Mouse (Mus musculus) urinary bladder, postnatal 25 days (tissue): Measurements from ENCODE around the gene Tnfsf13.
A peak's percentile ranks its signal among the peaks of the same experiment; 100 is the strongest.
"Not testable (repeated sequence)": the region's sequence is repeated elsewhere in the genome, so short reads cannot be mapped to it uniquely, and the experiment has no call there.

ENCODE experiments used
- DNase-seq: peaks from one replicate; pipeline ENCODE4 v3.0.0; 2022; ENCODE audit warnings: low spot score

The Tnfsf13 gene

DNA sequence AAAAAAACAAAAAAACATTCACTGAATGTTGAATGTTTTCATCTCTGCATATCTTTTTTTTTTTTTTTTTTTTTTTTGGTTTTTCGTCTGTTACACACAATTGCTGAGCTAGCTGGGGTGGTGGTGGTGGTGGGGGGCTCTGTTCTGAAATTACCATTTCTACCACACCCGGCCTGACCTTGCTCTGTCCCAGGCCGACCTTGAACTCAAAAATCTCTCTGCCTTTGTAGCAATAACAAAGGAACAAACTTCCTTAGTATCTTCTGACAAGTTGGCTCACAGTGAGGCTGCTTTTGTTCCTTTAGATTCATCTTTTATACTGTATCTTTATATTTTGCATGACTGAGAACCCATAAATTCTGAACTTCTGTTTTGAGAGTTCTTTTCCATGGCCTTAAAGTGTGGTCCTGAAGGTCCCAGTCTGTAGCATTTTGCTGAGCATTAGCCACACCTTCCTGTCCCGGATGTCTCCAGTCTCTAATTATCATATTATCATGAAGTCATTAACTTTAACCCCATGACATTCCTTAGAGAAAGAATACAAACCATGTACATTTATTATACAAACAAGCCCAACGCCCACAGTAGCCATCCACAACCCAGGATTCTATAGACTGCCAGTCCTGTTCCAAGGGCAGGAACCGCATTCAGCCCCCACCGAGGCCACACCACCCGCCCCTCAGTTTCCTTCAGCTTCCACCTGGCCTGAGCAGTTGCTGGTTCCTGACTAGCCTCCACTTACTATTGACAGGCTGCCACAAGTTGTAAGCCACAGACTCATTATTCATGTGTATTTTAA is 18.4 kb upstream of the Tnfsf13 start:
- no peak for DNase-seq

DNA sequence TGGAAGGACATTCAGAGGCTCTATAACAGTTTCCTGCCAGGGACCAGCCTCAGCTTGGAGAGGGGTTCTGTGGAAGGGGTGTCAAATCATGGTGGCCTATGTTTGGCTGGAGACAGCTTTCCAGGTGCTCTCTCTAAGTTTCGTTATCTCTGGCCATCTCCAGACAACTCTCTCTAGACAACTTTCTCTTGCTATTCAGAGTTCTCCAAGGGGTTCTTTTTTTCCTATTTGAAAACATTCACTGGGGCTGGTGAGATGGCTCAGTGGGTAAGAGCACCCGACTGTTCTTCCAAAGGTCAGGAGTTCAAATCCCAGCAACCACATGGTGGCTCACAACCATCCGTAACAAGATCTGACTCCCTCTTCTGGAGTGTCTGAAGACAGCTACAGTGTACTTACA is 17.8 kb upstream of the Tnfsf13 start:
- DNase-seq, result not testable (repeated sequence)

DNA sequence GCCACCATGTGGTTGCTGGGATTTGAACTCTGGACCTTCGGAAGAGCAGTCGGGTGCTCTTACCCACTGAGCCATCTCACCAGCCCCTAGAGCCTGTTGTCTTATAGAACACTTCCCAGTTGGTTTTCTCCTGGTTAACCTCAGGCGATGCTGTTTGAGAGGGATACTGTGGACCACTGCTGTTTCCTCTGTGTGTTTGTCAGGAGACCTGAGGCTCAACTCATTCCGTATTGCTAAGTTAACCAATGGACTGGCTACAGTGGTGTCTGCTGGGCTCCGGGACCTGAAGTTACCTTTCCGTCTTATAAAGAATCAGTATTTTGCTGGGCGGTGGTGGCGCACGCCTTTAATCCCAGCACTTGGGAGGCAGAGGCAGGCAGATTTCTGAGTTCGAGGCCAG is 17.3 kb upstream of the Tnfsf13 start:
- not testable (repeated sequence) for DNase-seq

DNA sequence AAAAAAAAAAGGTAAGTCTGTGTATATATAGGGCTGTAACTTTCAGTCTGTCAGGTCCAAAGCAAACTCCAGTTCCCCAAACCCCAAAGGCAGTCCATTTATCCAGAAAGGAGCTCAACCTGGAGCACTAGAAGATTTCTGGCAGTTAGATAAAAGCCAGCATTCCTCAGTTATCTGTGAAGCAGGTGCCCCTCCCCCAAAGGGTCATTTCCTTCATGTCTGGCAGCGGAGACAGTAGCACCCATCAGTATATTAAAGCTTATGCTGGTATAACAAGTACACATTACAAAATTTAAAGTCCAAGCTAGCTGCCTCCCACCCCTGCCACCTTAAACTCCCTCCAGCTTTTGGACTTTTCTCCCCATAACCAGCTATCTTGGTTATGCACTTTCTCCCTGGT is 14.0 kb upstream of the Tnfsf13 start:
- DNase-seq, result no peak

DNA sequence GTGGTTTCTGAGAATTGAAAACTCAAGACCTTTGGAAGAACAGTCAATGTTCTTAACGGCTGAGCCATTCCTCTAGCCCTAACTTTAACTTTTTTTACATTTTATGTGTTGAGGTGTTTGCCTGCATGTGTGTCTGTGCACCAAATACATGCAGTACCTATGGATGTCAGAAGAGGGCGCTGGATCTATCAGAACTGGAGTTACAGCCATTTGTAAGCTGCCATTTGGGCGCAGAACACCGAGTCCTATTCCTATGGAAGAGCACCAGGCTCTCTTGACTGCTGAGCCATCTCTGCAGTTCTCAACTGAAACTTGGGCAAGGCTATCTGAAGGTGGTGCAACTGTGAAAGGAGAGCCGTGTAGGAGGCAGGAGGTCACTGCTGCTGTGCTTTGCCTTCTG is 13.0 kb upstream of the Tnfsf13 start:
- DNase-seq, result no peak

DNA sequence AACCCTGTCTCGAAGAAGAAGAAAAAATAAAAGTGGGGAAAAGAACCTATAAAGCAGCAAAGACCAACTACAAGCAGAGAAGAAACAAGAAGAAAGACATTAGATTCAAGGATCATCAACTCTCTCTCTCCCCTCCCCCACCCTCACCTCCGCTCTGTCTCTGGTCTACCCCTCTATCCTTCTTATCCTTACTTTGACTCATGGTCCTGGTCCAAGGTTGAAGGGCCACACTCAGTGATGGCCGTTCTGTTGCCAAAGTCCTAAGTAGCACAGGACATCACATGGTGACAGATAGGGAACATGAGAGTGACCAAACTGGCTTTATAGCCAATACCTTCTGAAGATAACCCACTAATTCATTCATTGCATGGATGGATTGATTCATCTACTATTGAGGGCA is 11.8 kb upstream of the Tnfsf13 start:
- no peak for DNase-seq

DNA sequence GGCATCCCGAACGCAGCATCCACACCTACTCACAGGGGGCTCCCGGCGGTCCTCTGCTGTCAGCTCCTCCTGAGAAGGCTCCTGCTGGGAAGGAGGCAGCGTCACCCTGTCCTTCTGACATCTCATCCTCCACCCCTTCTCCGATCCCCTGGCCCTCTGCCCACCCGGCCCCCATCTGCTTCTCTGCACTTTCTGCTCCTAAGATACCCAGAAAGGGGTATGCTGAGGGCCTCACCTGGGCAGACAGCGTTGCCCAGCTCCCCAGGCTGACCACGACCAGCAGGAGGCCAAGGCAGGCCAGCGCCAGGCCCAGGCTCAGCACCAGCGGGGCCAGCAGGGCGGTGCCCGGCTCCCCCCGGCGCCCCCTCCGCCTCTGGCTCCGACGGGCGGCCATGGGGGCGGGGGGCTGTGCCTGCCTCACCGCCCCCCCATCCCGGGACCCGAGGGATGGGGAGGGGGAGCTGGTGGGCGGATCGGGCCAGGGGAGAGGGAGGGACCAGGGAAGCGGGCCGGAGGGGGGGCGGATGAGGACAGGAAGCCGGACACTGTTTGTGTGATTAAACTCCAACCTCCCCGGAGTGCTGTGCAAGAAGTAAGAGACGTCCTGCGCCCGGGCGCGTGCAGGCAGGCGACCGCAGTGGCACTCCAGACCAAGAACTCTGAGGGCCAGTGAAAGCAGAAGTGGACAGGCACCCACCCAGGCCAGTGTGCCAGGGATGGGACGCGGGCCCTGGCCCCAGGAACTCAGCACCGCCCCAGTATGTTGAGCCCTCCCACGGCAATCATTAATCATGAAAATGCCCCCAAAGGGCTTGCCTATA is 10.0 kb upstream of the Tnfsf13 start, which contains the start of the genes Tnfsf12 and Tnfsfm13:
TSS of gene Tnfsf12 (minus strand) at position 489 of the 821 bp plus-strand sequence.
TSS of gene Tnfsfm13 (minus strand) at position 738 of the 821 bp plus-strand sequence.
- peak; percentile 58 for DNase-seq

DNA sequence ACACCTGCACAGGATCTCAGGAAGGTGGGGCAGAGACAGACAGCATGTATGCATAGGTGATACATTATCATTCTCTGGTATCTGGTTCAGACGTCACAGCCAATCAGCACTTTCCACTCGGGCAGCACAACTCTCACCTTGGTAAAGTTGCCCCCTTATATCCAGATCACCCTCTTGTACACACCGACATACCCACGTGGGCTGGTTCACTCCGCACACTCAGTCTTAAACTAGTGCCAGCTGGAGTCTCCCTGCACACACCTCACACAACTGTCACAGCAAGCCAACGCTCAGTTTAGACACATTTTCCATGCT is 9.4 kb upstream of the Tnfsf13 start:
- no peak for DNase-seq

DNA sequence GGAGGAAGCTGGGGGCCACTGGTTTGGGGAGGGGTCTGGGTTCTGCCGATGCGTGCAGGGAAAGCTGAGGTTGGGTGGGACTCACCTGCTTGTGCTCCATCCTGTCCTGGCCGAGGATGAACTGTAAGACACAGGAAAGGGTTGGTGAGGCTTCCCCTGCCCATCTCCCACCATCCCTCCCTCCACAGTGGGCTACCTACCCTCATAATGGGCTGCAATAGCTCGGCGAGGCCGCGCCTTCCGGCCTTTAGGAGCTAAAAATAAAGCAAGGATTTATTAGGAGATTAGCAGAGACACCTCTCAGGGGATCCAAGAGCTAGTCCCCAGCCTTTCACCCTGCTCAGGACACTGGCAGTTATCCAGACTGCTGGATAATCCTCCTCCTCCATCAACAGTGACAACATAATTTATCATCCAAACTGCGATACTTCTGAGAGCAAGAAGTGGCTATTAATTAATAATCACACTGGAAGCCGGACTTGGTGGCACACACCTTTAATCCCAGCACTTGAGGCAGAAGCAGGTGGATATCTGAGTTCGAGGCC is 7.9 kb upstream of the Tnfsf13 start:
- no peak for DNase-seq

DNA sequence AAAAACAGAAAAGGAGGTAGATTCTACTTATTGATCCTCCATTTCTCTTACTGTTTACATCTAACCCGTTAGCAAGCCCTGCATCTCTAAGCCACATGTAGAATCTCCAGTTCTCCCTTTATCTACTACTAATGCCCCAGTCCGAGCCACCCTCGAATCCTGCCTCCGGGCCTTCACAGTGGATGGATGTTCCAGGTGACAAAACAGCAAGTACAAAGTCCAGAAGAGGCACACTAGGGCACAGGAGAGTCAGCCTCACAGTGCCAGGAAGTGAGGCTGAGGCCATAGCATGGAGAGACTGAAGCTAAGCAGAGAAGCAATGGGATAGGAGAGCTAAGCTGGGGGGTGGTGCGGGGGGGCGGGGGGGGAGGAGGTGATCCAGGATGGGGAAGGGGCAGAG is 7.3 kb upstream of the Tnfsf13 start:
- DNase-seq, result no peak

DNA sequence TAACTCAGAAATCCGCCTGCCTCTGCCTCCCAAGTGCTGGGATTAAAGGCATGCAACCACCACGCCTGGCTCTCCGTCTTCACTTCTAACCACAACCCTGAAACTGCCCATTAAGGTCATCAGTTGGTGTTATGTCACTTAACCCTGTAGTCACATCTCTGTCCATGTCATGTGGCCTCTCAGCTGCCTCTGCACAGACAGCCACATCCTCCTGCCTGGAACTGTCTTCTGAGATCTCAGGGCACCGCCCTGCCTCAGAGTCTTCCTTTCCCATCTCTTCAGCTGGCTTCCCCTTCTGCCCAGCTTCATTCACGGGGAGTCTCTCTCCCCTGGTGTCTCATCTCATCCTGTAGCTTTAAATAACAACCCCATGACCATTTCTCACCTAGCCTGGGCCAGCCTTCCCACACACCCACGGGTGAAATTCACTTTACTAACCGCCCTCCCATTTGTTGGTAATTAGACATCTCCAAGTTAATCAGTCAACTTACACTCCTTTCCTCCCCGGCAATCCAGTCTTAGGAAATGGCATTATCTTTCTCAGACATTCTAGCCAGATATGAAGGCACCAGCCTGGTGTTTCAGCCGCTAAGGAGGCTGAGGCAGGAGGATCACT is 6.7 kb upstream of the Tnfsf13 start:
- DNase-seq, result no peak

DNA sequence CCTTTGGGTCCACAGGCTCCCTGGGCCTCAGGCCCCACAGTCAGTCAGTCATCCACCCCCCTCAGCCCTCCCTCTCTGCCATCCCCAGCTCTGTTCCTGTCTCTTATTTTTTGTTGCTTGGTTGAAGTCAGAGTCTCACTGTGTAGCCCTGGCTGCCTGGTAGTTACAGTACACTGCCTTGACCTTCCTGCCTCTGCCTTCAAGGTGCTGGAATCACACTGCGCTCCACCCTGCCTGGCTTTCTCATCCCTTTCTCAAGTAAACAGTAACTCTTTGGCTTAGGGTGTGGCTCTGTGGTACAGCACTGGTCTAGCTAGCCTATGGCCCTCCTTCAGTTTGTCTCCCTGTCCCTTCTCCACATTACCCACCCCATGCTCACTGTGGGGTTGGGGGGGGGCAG is 4.3 kb upstream of the Tnfsf13 start:
- DNase-seq, result no peak

DNA sequence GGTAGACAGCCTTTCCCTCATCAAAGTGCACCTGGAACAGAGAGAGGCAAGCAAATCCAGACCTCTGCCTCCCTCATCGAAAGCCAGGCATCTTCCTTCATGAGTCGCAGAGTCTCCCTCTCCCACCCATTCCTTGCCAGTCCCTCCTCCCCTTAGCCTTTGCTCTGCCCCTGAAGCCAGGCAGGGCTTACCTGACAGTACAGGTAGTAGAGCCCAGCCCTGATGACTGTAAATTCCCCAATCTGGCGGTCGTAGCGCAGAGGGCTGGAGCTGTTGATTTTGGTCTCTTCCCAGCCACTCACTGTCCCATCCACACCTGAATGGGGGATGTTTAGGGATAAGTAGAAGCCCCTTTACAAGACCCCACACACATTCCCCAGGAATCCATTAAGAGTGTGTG is 1.5 kb upstream of the Tnfsf13 start:
- DNase-seq, result no peak

DNA sequence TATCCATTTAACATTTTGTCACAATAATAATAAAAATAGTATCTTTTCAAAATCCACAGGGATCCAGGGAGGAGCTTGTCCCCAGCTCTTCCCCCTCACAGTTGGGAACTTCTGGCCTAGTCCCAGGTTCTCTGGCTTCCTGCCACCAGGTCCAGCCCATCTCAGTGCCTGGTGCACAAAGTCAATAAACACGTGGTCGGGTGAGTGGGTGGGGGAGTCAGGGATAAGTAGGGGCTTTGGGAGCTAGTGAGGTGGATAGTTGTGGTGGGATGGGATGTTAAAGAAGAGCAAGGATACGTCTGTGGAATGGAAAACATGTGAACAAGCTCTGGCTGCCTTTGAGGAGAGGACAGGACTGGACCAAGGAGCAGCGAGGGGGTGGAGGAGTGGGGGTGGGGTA is 793 bp upstream of the Tnfsf13 start:
- peak; percentile 62 for DNase-seq

DNA sequence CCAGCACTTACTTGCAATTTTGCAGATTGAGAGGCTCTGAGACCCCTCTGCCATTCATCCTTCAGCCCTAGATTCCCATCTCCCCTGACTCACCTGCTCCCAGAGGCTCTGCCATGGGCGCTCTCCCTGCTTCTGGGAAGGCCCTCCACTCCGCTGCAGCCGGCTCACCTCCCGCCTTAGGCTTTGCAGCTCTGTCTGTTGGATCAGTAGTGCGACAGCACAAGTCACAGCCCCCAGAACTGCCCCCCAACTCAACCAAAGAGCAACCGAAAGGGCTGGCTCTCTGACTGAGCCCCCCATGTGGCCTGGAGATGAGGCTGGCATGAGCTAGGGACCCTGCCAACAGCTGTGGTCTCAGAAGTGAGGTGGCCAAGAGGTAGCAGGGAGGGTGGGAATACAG is 648 bp downstream of the Tnfsf13 start:
- DNase-seq, result no peak

DNA sequence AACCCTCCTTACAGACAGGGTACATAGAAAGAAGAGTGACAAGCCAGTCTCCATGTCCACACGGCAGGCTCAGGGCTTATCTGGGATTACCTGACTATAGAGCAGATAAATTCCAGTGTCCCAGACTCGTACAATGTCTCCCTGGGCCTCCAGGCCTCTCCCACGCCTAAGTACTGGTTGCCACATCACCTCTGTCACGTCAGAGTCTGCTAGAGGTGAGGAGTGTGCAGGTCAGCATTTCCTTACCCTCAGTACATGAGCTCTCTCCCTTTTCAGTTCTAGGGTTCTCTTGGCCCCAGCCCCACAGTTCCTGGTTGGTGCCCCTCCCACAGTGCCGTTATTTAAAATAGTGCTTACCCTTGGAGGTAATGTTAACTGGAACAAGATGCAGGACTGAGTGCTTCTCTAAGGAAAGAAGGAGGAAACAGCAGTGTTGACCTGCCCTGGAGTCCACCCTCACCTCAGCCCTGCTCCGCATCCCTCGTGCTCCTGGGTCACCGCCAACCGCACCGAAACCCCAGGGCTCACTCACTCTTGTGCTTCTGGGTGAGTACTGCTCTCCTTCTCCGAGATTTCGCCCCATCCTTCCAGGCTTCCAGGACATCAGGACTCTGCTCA is 1.3 kb downstream of the Tnfsf13 start:
- no peak for DNase-seq

DNA sequence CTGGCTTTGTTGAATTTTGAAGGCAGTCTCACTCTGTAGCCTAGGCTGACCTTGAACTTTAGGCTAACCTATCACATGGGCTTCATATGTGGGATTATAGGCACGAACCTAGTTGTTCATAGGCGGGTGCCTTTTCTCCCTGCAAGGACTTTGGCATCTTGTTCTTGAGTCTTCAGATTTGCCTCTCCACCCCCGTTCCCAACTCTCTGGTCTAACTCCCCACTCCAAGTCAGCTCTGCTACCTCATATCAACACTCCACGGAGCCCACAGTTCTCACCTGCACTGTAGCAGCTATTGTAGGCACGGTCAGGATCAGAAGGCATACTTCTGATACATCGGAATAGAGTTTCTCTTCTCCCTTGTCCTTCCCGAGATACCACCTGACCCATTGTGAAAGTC is 2.0 kb downstream of the Tnfsf13 start:
- no peak for DNase-seq

DNA sequence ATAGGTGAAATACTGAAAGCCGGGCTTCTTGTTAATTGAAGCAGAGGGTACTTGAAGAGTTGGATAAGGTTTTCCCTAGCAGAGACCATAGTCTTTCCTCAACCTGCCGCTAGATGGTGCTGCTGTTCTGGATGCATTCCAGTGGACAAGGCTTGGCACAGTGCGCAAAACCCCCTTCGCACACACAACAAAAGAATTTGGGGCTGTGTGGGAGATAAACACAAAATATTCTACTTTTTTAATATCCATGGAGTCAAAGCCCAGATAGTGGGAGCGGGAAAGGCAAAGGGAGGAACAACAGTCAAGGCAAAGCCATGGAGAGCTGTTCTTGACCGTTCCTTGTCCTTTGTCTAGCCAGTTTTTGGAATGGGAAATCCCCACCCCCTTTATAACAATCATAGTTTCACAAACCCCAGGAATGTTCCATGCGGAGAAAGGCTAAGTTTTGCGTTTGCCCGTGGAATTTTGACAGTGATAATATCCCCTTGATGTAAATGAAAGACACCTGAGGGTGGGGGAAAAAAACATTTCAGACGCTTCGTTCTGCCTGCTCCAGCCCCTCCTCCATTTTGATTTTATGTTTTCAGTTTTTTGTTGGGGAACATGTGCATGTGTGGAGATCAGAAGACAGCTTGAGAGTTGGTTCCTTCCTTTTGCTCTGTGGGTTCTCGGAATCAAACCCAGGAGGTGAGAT is 2.6 kb downstream of the Tnfsf13 start:
- DNase-seq, result peak; percentile 93

DNA sequence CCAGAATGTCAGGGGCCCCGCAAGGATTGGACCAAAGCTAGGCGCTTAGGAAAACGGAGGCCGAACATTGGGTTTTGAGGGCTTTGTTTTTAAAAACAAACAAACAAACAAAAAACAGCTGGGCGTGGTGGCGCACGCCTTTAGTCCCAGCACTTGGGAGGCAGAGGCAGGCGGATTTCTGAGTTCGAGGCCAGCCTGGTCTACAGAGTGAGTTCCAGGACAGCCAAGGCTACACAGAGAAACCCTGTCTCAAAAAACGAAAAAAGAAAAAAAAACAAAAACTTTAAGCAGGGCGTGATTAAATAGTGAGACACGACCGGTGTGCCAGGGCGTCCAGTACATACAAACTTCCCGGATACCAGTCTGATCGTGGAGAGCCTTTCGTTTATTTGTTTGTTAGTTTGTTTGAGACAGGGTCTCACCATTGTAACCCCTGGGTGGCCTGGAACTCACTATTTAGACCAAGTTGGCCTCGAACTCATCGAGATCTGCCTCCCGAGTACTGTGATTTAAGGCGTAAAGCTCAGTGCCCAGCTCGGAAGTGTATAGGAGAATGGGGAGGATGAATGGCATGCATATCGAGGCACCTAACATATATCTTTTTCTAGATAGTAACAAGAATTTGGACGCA is 3.3 kb downstream of the Tnfsf13 start:
- no peak for DNase-seq

DNA sequence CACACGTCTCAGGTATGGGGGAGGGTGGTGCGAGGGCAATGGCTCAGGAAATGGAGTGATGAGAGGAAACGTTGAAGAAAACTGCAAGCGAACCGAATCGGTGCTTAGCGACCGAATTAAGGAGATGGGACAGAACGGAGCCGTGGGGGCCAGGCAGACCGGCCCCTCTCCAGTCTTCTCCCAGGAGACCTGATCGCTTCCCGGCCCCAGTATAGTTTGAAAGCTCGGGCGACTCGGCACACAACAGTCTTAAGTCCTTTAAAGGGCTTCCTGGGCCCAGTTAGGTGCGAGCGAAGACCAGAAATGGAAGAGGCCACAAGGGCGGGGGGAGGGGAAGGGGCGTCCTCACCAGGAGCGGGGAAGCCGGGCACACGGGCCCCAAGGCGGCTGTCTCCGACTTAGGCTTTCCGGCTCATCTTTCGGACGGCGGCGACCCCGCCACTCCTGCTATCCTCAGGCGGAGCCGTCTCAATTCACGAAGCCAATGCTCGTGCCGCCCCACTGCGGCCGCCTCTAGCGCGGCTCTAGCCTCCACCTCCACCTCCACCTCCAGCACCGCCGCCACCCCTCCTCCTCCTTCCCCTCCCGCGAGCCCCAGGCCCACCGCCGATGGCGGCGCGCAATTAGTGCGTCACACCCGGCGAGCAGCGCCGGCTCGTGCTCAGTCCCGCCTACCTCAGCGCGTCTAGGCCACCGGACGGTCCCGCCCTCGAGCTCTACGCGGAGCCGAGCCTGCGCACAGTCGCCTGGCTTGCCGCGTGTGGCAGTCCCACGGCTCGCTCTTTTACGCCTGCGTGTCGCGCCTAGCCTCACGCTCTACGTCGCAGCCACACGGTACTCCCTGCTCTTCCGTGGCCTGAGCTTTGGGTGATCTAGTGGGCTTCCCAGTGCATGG is 4.0 kb downstream of the Tnfsf13 start, which contains the start of gene Senp3:
TSS of gene Senp3 (minus strand) at position 771 of the 895 bp plus-strand sequence.
- DNase-seq, result peak; percentile 92
